Mouse (Mus musculus): ENCODE data around the gene Efcab11. TPM values are rescaled to one million over a fixed set of nuclear protein-coding genes. Genes with fewer than 3 reads are reported as not detected.

Gene Efcab11
- total RNA-seq (2021) (under 1 TPM in 1 of 2 experiments, not detected in 1; 0.13 TPM), polyA plus RNA-seq (2012; rRNA removed) (0.06 TPM in 1 of 2 replicates, not detected in the other)
- long read RNA-seq, result 0 reads

GRCm38 (mm10) chr12:99884269-99885261 lies at the start of gene Efcab11, which contains the start of gene Tdp1:
TSS of gene Efcab11 (minus strand) at chr12:99884439.
TSS of gene Tdp1 (plus strand) at chr12:99884517.
- peak; percentile 38; the same call in 1 of the 2 replicates for TF ChIP-seq POLR2A (IDR thresholded peaks at IDR 0.05; ENCODE audit: insufficient read depth, low read depth, low read length)
- peak; percentile 37 for TF ChIP-seq CTCF (IDR thresholded peaks at IDR 0.05)
- no peak for TF ChIP-seq EP300 (IDR thresholded peaks at IDR 0.05; ENCODE audit: insufficient read depth, low read depth, low read length)
- Histone ChIP-seq H3K27me3 (ENCODE audit: control insufficient read depth, insufficient read depth, low read length) (no peaks in the 10 kb centered on the region), H3K4me3 (peak within 1 kb of the TSS; percentile 66), H3K27ac (peak within 1 kb of the TSS; percentile 78), H3K79me2 (replicated peaks; ENCODE audit: control insufficient read depth, insufficient read depth, low read length) (no peaks in the 10 kb centered on the region), H3K36me3 (ENCODE audit: control insufficient read depth, insufficient read depth, low read length) (no peaks in the 10 kb centered on the region), H3K9ac (ENCODE audit: low read depth, low read length) (peak within 1 kb of the TSS; percentile 78), H3K4me1 (ENCODE audit: control insufficient read depth, insufficient read depth, low read length) (peaks cover 2% of the 10 kb centered on the region)
- DNase-seq, result peak; percentile 96 to 97
- under 1% methylated on average over 73 of the region's 73 CpGs for WGBS
- intact Hi-C loops (cut with DNase I), result no loop called here

DNA sequence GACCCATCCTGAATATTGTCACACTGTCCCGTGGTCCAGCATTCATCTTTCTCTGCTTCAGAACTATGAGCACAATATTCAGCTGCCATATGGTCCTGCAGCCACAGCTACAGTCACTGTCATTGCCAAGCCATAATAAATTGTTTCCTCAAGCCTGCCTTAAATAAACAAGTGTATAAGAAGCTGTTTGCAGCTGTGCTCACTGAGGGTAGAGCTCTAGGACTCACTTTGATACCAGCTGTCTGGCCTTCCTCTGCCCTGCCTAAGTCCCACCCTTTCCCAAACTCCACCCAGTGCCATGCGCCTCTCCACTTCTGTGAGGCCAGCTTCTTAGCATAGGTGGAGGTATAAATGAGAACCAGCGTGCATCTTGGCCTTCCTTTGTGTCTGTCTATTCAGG lies 49.4 kb upstream of the Efcab11 start:
- H3K9ac ChIP-seq (ENCODE audit: low read depth, low read length), result no peak overlapping the region
- H3K4me1 ChIP-seq (ENCODE audit: control insufficient read depth, insufficient read depth, low read length), result no peaks in the 10 kb centered on the region
- no peak overlapping the region for H3K4me3 ChIP-seq
- WGBS, result 96% methylated on average over 3 of the region's 3 CpGs
- H3K79me2 ChIP-seq (replicated peaks; ENCODE audit: control insufficient read depth, insufficient read depth, low read length), result no peaks in the 10 kb centered on the region
- DNase-seq, result no peak
- no peaks in the 10 kb centered on the region for H3K27me3 ChIP-seq (ENCODE audit: control insufficient read depth, insufficient read depth, low read length)
- TF ChIP-seq POLR2A (IDR thresholded peaks at IDR 0.05; ENCODE audit: insufficient read depth, low read depth, low read length), result no peak
- TF ChIP-seq CTCF (IDR thresholded peaks at IDR 0.05), result no peak
- no peak for TF ChIP-seq EP300 (IDR thresholded peaks at IDR 0.05; ENCODE audit: insufficient read depth, low read depth, low read length)
- no peaks in the 10 kb centered on the region for H3K36me3 ChIP-seq (ENCODE audit: control insufficient read depth, insufficient read depth, low read length)
- H3K27ac ChIP-seq, result no peak overlapping the region
- intact Hi-C loops (cut with DNase I), result no loop called here

DNA sequence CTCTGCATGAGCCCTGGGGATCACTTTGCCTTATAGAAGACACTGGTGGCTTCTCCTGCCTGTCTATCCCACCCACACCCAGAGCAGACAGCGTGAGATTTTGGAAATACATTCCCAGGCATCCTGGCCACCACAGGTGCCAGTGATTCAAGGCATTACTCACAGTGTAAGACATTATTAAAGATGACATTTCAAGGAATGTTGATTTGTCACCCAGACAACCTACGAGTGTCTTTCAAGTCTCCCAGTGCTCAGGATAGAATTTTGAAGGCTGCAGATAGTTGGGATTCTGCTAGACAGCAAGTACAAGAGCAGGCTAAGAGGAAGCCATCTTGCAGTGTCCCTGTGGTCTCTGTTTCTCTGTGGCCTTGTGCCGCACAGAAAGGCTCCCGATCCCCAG lies 48.0 kb upstream of the Efcab11 start:
- no peaks in the 10 kb centered on the region for H3K27me3 ChIP-seq (ENCODE audit: control insufficient read depth, insufficient read depth, low read length)
- H3K36me3 ChIP-seq (ENCODE audit: control insufficient read depth, insufficient read depth, low read length), result no peaks in the 10 kb centered on the region
- H3K27ac ChIP-seq, result no peak overlapping the region
- H3K4me1 ChIP-seq (ENCODE audit: control insufficient read depth, insufficient read depth, low read length), result no peaks in the 10 kb centered on the region
- TF ChIP-seq CTCF (IDR thresholded peaks at IDR 0.05) (no peak), EP300 (IDR thresholded peaks at IDR 0.05; ENCODE audit: insufficient read depth, low read depth, low read length) (no peak), POLR2A (IDR thresholded peaks at IDR 0.05; ENCODE audit: insufficient read depth, low read depth, low read length) (no peak)
- DNase-seq, result no peak
- intact Hi-C loops (cut with DNase I), result no loop called here
- no peaks in the 10 kb centered on the region for H3K79me2 ChIP-seq (replicated peaks; ENCODE audit: control insufficient read depth, insufficient read depth, low read length)
- 90% methylated on average over 4 of the region's 4 CpGs for WGBS
- no peak overlapping the region for H3K4me3 ChIP-seq
- H3K9ac ChIP-seq (ENCODE audit: low read depth, low read length), result no peak overlapping the region

DNA sequence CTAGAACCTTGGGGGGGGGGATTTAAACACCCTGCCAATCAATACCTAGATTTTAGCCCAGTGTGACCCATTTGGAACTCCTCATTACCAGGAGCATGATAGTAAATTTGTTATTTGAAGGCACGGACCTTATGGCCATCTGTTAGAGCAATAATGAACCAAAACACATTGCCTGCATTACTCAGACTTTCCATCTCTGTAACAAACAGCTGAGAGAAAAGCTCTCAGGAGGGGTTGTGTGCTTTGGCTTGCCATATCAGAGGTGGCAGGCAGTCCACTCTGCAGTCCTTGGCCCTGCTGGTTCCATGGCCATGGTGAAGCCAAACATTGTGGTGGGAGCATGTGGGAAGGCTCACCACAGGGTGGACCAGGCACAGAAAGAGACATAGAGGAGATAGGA lies 44.9 kb upstream of the Efcab11 start:
- no peak for TF ChIP-seq EP300 (IDR thresholded peaks at IDR 0.05; ENCODE audit: insufficient read depth, low read depth, low read length)
- no peak for TF ChIP-seq CTCF (IDR thresholded peaks at IDR 0.05)
- TF ChIP-seq POLR2A (IDR thresholded peaks at IDR 0.05; ENCODE audit: insufficient read depth, low read depth, low read length), result no peak
- DNase-seq, result no peak
- WGBS, result 66% methylated on average over 1 of the region's 1 CpGs
- Histone ChIP-seq H3K9ac (ENCODE audit: low read depth, low read length) (no peak overlapping the region), H3K4me3 (no peak overlapping the region), H3K79me2 (replicated peaks; ENCODE audit: control insufficient read depth, insufficient read depth, low read length) (no peaks in the 10 kb centered on the region), H3K4me1 (ENCODE audit: control insufficient read depth, insufficient read depth, low read length) (no peaks in the 10 kb centered on the region), H3K27me3 (ENCODE audit: control insufficient read depth, insufficient read depth, low read length) (no peaks in the 10 kb centered on the region), H3K36me3 (ENCODE audit: control insufficient read depth, insufficient read depth, low read length) (no peaks in the 10 kb centered on the region), H3K27ac (no peak overlapping the region)
- intact Hi-C loops (cut with DNase I), result no loop called here

DNA sequence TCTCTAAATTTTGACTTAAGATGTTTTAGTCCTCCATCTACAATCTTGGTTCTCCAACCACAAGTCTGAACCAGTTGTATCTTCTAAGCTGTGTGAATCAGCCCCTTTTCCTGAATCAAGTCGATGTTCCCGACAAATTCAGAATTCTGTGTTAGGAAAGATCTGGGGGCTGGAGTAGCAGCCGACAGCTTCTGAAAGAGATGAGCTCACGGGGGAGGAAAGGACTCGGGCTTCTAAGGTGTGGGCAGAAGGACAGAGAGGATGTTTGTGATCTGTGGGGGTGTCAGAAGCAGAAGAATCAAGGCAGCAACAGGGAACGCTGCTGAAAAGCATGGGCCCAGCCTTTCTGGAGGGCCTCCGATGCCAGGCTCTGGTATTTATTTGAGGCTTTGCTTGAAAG lies 44.1 kb upstream of the Efcab11 start:
- Histone ChIP-seq H3K36me3 (ENCODE audit: control insufficient read depth, insufficient read depth, low read length) (no peaks in the 10 kb centered on the region), H3K9ac (ENCODE audit: low read depth, low read length) (no peak overlapping the region), H3K4me3 (no peak overlapping the region), H3K79me2 (replicated peaks; ENCODE audit: control insufficient read depth, insufficient read depth, low read length) (no peaks in the 10 kb centered on the region), H3K27ac (no peak overlapping the region), H3K27me3 (ENCODE audit: control insufficient read depth, insufficient read depth, low read length) (no peaks in the 10 kb centered on the region), H3K4me1 (ENCODE audit: control insufficient read depth, insufficient read depth, low read length) (no peaks in the 10 kb centered on the region)
- TF ChIP-seq CTCF (IDR thresholded peaks at IDR 0.05), result no peak
- TF ChIP-seq POLR2A (IDR thresholded peaks at IDR 0.05; ENCODE audit: insufficient read depth, low read depth, low read length), result no peak
- TF ChIP-seq EP300 (IDR thresholded peaks at IDR 0.05; ENCODE audit: insufficient read depth, low read depth, low read length), result no peak
- 82% methylated on average over 7 of the region's 7 CpGs for WGBS
- no peak for DNase-seq
- intact Hi-C loops (cut with DNase I), result no loop called here

GRCm38 (mm10) chr12:99923703-99924102 lies 39.5 kb upstream of the Efcab11 start:
- TF ChIP-seq EP300 (IDR thresholded peaks at IDR 0.05; ENCODE audit: insufficient read depth, low read depth, low read length) (no peak), POLR2A (IDR thresholded peaks at IDR 0.05; ENCODE audit: insufficient read depth, low read depth, low read length) (no peak), CTCF (IDR thresholded peaks at IDR 0.05) (no peak)
- DNase-seq, result no peak
- H3K4me1 ChIP-seq (ENCODE audit: control insufficient read depth, insufficient read depth, low read length), result no peaks in the 10 kb centered on the region
- H3K27ac ChIP-seq, result no peak overlapping the region
- no peaks in the 10 kb centered on the region for H3K36me3 ChIP-seq (ENCODE audit: control insufficient read depth, insufficient read depth, low read length)
- no peak overlapping the region for H3K9ac ChIP-seq (ENCODE audit: low read depth, low read length)
- no peak overlapping the region for H3K4me3 ChIP-seq
- WGBS, result 85% methylated on average over 5 of the region's 5 CpGs
- no peaks in the 10 kb centered on the region for H3K27me3 ChIP-seq (ENCODE audit: control insufficient read depth, insufficient read depth, low read length)
- H3K79me2 ChIP-seq (replicated peaks; ENCODE audit: control insufficient read depth, insufficient read depth, low read length), result no peaks in the 10 kb centered on the region
- intact Hi-C loops (cut with DNase I), result no loop called here

All from heart, adult 2 months (tissue).